Comparison of ENCODE assay signal across 17 mouse cellular contexts in genomic region chr13:108046891-108047290, GRCm38 (mm10).
"Had no signal": no experiment of that assay in that cellular context is flagged by ENCODE, and none has a peak within 500 bp of the region (broad histone marks: within the 10 kb centered on the region; RNA-seq: fewer than 3 reads in every experiment).

No protein-coding gene starts in this region.

- H3K36me3 ChIP-seq: midbrain, embryonic 15.5 days; neural tube, embryonic 15.5 days had no signal

- H3K9ac ChIP-seq: lung, embryonic 14.5 days; midbrain, embryonic 13.5 days; midbrain, embryonic 15.5 days; neural tube, embryonic 13.5 days; neural tube, embryonic 15.5 days had no signal

- H3K27me3 ChIP-seq: midbrain, embryonic 13.5 days; midbrain, embryonic 15.5 days; neural tube, embryonic 13.5 days; neural tube, embryonic 15.5 days had no signal

- H3K27ac ChIP-seq: midbrain, embryonic 10.5 days; midbrain, embryonic 13.5 days; midbrain, embryonic 15.5 days; neural tube, embryonic 13.5 days; neural tube, embryonic 15.5 days had no signal

- H3K4me3 ChIP-seq: midbrain, embryonic 10.5 days; midbrain, embryonic 13.5 days; midbrain, embryonic 15.5 days; myocyte; neural tube, embryonic 13.5 days; neural tube, embryonic 15.5 days had no signal

- H3K4me2 ChIP-seq: lung, embryonic 14.5 days; midbrain, embryonic 13.5 days; midbrain, embryonic 15.5 days; neural tube, embryonic 13.5 days; neural tube, embryonic 15.5 days had no signal

- DNase-seq: lung, adult 18-20 months; lung, postnatal 10 days; lung, postnatal 4 days; retina, postnatal 1 day; right cerebral cortex, postnatal 25 days; right cerebral cortex, postnatal 4 days; spleen, adult 18-20 months; thymus, adult 18-20 months; thymus, postnatal 14 days; thymus, postnatal 36 days had no signal

- ATAC-seq: midbrain, embryonic 13.5 days; midbrain, embryonic 15.5 days had no signal

- H3K9me3 ChIP-seq: midbrain, embryonic 10.5 days; midbrain, embryonic 13.5 days; midbrain, embryonic 15.5 days; neural tube, embryonic 13.5 days; neural tube, embryonic 15.5 days had no signal
